Mouse (Mus musculus): ENCODE results near the gene Ttc41. TPM values are rescaled to one million over a fixed set of nuclear protein-coding genes. Genes with fewer than 3 reads are reported as not detected.

The Ttc41 gene
- polyA plus RNA-seq, 1 experiment from 2014 or later = 0.69 TPM

GRCm38 (mm10) chr10:86777614-86778319 is 72.2 kb downstream of the Ttc41 start:
- ATAC-seq (ENCODE audit: insufficient number of reproducible peaks, low FRiP score, low TSS enrichment, low read depth) = no peak
- Histone ChIP-seq H3K4me1 (peaks cover 20% of the 10 kb centered on the region; the same call in 1 of the 2 replicates), H3K27me3 (0 out of 2 replicates have a peak, but pooled peaks cover 5% of the 10 kb centered on the region), H3K27ac (peak overlapping the region; percentile 73; the same call in 1 of the 2 replicates), H3K4me3 (peak overlapping the region; percentile 77), H3K9me3 (no peaks in the 10 kb centered on the region), H3K4me2 (peak overlapping the region; percentile 99), H3K9ac (peak overlapping the region; percentile 20; the same call in 1 of the 2 replicates), H3K36me3 (no peaks in the 10 kb centered on the region)
- 46% methylated on average over 19 of the region's 19 CpGs for whole genome bisulfite sequencing

GRCm38 (mm10) chr10:86778398-86779116 is 72.9 kb downstream of the Ttc41 start, which contains the start of gene Nt5dc3:
Gene Nt5dc3 (plus strand): TSS chr10:86779005.
- Histone ChIP-seq H3K27ac (peak within 1 kb of the TSS; percentile 73), H3K36me3 (no peaks in the 10 kb centered on the region), H3K9ac (peak within 1 kb of the TSS; percentile 60), H3K27me3 (0 out of 2 replicates have a peak, but pooled peaks cover 5% of the 10 kb centered on the region), H3K4me3 (peak within 1 kb of the TSS; percentile 77), H3K4me1 (peaks cover 20% of the 10 kb centered on the region; the same call in 1 of the 2 replicates), H3K9me3 (no peaks in the 10 kb centered on the region), H3K4me2 (peak within 1 kb of the TSS; percentile 99)
- under 1% methylated on average over 44 of the region's 44 CpGs for WGBS
- peak; percentile 97 for ATAC-seq (ENCODE audit: insufficient number of reproducible peaks, low FRiP score, low TSS enrichment, low read depth)

- Histone ChIP-seq H3K27ac (peak overlapping the region; percentile 63; the same call in 1 of the 2 replicates), H3K36me3 (no peaks in the 10 kb centered on the region), H3K4me1 (peaks cover 20% of the 10 kb centered on the region; the same call in 1 of the 2 replicates), H3K9ac (peak overlapping the region; percentile 60), H3K27me3 (0 out of 2 replicates have a peak, but pooled peaks cover 5% of the 10 kb centered on the region), H3K9me3 (no peaks in the 10 kb centered on the region), H3K4me2 (peak overlapping the region; percentile 99), H3K4me3 (peak overlapping the region; percentile 77)
- 0 out of 2 replicates have a peak, but pooled peaks have one; percentile 2 for ATAC-seq (ENCODE audit: insufficient number of reproducible peaks, low FRiP score, low TSS enrichment, low read depth)
- WGBS = under 1% methylated on average over 39 of the region's 58 CpGs
Measured at GRCm38 (mm10) chr10:86779117-86779755, 73.6 kb downstream of the Ttc41 start.

- 24% methylated on average over 12 of the region's 12 CpGs for WGBS
- no peak for ATAC-seq (ENCODE audit: insufficient number of reproducible peaks, low FRiP score, low TSS enrichment, low read depth)
Measured at GRCm38 (mm10) chr10:86779816-86780500, 74.3 kb downstream of the Ttc41 start.

GRCm38 (mm10) chr10:86781641-86782040 is 76.0 kb downstream of the Ttc41 start:
- H3K27ac ChIP-seq = no peak overlapping the region
- 53% methylated on average over 5 of the region's 5 CpGs for WGBS
- H3K4me3 ChIP-seq = no peak overlapping the region
- peaks cover 20% of the 10 kb centered on the region; the same call in 1 of the 2 replicates for H3K4me1 ChIP-seq
- H3K27me3 ChIP-seq = 0 out of 2 replicates have a peak, but pooled peaks cover 5% of the 10 kb centered on the region
- H3K9ac ChIP-seq = no peak overlapping the region
- no peak for ATAC-seq (ENCODE audit: insufficient number of reproducible peaks, low FRiP score, low TSS enrichment, low read depth)
- H3K9me3 ChIP-seq = no peaks in the 10 kb centered on the region
- H3K36me3 ChIP-seq = no peaks in the 10 kb centered on the region
- H3K4me2 ChIP-seq = no peak overlapping the region

More at GRCm38 (mm10) chr10:86779816-86780500, 74.3 kb downstream of the Ttc41 start:
- H3K4me2 ChIP-seq = peak overlapping the region; percentile 99
- peak overlapping the region; percentile 60 for H3K9ac ChIP-seq
- H3K4me1 ChIP-seq = peaks cover 20% of the 10 kb centered on the region; the same call in 1 of the 2 replicates
- H3K27me3 ChIP-seq = 0 out of 2 replicates have a peak, but pooled peaks cover 5% of the 10 kb centered on the region
- peak overlapping the region; percentile 77 for H3K4me3 ChIP-seq
- H3K9me3 ChIP-seq = no peaks in the 10 kb centered on the region
- H3K36me3 ChIP-seq = no peaks in the 10 kb centered on the region
- H3K27ac ChIP-seq = no peak overlapping the region

- Histone ChIP-seq H3K4me3 (no peak overlapping the region), H3K4me2 (no peak overlapping the region), H3K27ac (no peak overlapping the region), H3K36me3 (no peaks in the 10 kb centered on the region), H3K27me3 (0 out of 2 replicates have a peak, but pooled peaks cover 5% of the 10 kb centered on the region), H3K4me1 (peaks cover 19% of the 10 kb centered on the region; the same call in 1 of the 2 replicates), H3K9me3 (no peaks in the 10 kb centered on the region), H3K9ac (no peak overlapping the region)
- ATAC-seq (ENCODE audit: insufficient number of reproducible peaks, low FRiP score, low TSS enrichment, low read depth) = no peak
- 61% methylated on average over 5 of the region's 5 CpGs for WGBS
Measured at GRCm38 (mm10) chr10:86782656-86783055, 77.0 kb downstream of the Ttc41 start.

- 81% methylated on average over 5 of the region's 5 CpGs for WGBS
- Histone ChIP-seq H3K36me3 (no peaks in the 10 kb centered on the region), H3K27ac (no peak overlapping the region), H3K9me3 (no peaks in the 10 kb centered on the region), H3K4me2 (no peak overlapping the region), H3K4me3 (no peak overlapping the region), H3K9ac (no peak overlapping the region), H3K27me3 (0 out of 2 replicates have a peak, but pooled peaks cover 5% of the 10 kb centered on the region), H3K4me1 (peaks cover 11% of the 10 kb centered on the region; the same call in 1 of the 2 replicates)
- no peak for ATAC-seq (ENCODE audit: insufficient number of reproducible peaks, low FRiP score, low TSS enrichment, low read depth)
Measured at GRCm38 (mm10) chr10:86783561-86783960, 78.0 kb downstream of the Ttc41 start.

- H3K9ac ChIP-seq = no peak overlapping the region
- no peaks in the 10 kb centered on the region for H3K36me3 ChIP-seq
- H3K27ac ChIP-seq = no peak overlapping the region
- no peak for ATAC-seq (ENCODE audit: insufficient number of reproducible peaks, low FRiP score, low TSS enrichment, low read depth)
- 79% methylated on average over 5 of the region's 5 CpGs for WGBS
- H3K4me2 ChIP-seq = no peak overlapping the region
- H3K27me3 ChIP-seq = 0 out of 2 replicates have a peak, but pooled peaks cover 5% of the 10 kb centered on the region
- H3K9me3 ChIP-seq = no peaks in the 10 kb centered on the region
- H3K4me3 ChIP-seq = no peak overlapping the region
- H3K4me1 ChIP-seq = peaks cover 8% of the 10 kb centered on the region; the same call in 1 of the 2 replicates
Measured at GRCm38 (mm10) chr10:86784126-86784675, 78.6 kb downstream of the Ttc41 start.

- Histone ChIP-seq H3K4me2 (no peak overlapping the region), H3K36me3 (no peaks in the 10 kb centered on the region), H3K4me3 (no peak overlapping the region), H3K27me3 (no peaks in the 10 kb centered on the region), H3K27ac (no peak overlapping the region), H3K4me1 (no peaks in the 10 kb centered on the region; the same call in 1 of the 2 replicates), H3K9me3 (no peaks in the 10 kb centered on the region), H3K9ac (no peak overlapping the region)
- 63% methylated on average over 2 of the region's 2 CpGs for WGBS
- no peak for ATAC-seq (ENCODE audit: insufficient number of reproducible peaks, low FRiP score, low TSS enrichment, low read depth)
Measured at GRCm38 (mm10) chr10:86785396-86785795, 79.8 kb downstream of the Ttc41 start.

GRCm38 (mm10) chr10:86786083-86786482 is 80.5 kb downstream of the Ttc41 start:
- no peak overlapping the region for H3K9ac ChIP-seq
- no peak overlapping the region for H3K4me3 ChIP-seq
- no peak for ATAC-seq (ENCODE audit: insufficient number of reproducible peaks, low FRiP score, low TSS enrichment, low read depth)
- no peaks in the 10 kb centered on the region for H3K27me3 ChIP-seq
- 91% methylated on average over 5 of the region's 5 CpGs for WGBS
- H3K9me3 ChIP-seq = no peaks in the 10 kb centered on the region
- no peak overlapping the region for H3K4me2 ChIP-seq
- H3K27ac ChIP-seq = no peak overlapping the region
- no peaks in the 10 kb centered on the region; the same call in 1 of the 2 replicates for H3K4me1 ChIP-seq
- no peaks in the 10 kb centered on the region for H3K36me3 ChIP-seq

Data from limb, embryonic 15.5 days (tissue).